Mouse (Mus musculus): Measurements from ENCODE around the gene Lyl1.
"Not testable (repeated sequence)": the region's sequence is repeated elsewhere in the genome, so short reads cannot be mapped to it uniquely, and the experiment has no call there.

Gene Lyl1

DNA sequence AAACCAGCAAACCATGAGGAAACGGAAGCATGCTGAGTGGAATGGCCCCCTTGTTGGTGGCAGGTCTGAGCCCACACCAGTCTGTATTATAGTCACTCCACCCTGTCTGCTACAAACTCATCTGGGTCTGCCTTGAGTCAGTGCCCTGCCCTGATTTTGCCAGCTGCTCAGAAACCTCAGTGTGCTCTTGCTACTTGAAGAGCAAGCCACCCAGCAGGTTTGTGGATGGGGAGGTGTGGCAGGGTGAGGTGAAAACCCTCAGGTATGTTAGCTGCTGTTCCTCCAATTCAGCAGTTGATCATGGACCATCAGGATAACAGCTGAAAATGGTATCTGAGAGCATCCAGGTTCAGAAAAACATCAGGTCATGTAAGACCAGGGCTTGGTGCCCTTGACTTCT is 33.2 kb upstream of the Lyl1 start:
- in situ Hi-C loops (cut with MboI, MseI) = loop anchor here (10.0 kb wide), 1 partner anchor 317 kb away; no protein-coding TSS in a partner anchor

DNA sequence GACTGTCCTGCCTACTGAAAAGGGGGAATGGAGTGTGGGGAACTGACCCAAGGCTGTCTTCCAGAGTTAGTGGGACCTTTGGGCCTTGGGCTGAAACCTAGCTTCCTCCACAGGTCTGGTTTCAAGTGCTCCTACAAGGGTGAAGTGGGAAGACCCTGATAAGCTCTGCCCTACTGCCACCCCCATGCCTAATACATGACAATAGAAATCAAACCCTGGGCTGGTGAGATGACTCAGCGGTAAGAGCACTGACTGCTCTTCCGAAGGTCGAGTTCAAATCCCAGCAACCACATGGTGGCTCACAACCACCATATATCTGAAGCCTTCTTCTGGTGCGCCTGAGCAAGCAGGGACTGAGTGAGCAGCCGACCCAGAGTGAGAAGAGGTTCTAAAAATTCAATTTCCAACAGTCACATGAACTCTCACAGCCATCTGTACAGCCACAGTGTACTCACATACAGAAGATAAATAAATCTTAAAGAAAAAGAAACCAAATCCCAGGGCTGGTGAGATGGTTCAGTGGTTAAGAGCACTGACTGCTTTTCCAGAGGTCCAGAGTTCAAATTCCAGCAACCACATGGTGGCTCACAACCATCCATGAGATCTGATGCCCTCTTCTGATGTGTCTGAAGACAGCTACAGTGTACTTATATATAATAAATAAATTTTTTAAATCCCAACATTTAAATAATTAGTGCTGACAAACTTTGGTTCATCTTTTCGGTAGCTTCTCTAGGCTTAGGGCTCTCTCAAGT is 32.3 kb upstream of the Lyl1 start:
- in situ Hi-C loops (cut with MboI, MseI) = loop anchor here (10.0 kb wide), 1 partner anchor 316 kb away; no protein-coding TSS in a partner anchor

DNA sequence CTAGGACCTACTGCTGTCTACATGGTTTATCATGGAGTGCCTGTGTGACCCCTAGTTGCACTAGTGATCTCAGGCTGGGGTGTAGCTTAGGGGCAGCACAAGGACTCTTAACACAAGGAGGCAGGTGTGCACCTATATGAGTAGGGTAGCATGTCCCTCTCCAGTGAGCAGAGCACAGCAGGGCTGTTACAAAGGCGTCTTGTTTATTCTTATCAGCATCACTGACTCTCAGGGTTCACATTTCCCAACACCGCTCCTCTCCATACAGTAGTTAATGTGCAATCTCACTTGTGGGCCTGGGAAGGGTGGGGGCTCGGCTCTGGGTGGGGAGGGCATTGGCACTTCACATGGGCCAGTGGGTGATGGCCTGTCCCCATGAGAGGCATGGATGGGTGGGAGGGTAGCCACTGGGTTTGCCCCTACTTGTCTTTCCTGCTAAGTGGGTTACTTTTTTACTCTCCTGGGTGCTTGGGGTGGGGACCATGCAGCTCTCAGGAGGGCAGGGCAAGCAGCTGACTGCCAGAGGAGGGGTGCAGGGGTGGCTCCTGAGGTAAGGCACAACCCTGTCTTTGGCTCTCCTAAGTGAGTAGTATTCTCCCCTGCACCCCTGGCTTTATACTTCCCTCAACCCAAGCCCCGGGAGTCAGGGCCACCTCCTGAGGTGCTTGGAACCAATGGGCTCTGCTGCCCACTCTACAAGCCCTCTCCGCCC is 30.8 kb upstream of the Lyl1 start:
- in situ Hi-C loops (cut with MboI, MseI) = not testable (repeated sequence)

DNA sequence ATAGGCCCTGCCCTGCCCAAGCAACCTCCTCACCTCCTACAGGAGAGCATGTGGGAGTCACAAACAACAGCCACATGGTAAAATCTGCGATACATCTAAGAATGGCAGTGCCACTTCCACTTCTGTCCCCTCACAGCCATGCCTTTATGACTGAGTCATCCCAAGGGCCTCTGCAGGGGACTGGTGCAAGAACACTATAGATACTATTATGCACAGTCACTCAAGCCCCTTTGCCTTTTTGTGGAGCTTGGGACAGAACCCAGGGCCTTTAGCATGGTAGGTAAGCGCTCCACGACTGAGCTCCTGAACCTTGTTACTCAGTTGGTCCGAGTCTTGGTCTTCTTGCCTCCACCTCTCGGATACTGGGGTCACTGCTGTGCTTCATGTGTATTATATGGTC is 24.0 kb upstream of the Lyl1 start:
- in situ Hi-C loops (cut with MboI, MseI) = no loop called here

DNA sequence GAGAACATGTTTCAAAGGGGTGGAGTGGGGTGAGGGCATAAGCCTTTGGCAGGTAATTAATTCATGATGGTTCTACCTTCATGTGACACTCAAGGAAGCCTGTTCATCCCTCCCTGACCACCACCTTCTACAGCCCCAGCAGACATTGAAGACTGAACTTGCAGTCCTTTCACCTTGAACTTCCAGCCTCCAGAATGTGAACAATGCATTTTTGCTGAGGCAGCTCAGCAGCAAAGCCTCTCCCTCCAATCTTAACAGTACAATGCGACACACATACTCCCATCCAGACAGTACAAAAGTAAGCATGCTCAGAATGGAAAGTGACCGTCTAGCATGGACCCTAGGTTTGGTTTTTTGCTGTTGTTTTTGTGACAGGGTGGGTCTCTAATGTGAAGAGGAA is 19.8 kb upstream of the Lyl1 start:
- in situ Hi-C loops (cut with MboI, MseI) = no loop called here

DNA sequence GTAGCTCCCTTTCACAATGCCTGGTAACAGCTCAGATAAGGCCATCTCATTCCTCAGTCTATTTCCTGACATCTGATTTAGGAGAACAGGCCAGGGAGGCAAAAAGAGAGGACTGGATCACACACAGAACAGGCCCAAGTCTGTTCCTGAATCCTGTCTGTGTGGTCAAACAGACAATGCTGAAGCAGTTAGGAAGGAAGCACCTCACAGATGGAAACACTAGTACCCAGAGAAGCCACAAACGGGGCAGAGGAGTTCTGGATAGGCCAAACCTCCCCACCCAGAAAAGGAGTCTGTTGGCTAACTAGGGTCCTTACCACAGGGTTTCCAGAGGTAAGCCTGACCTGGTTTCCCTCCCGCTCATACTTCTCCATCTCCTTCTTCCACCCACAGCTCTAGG is 19.0 kb upstream of the Lyl1 start:
- in situ Hi-C loops (cut with MboI, MseI) = no loop called here

DNA sequence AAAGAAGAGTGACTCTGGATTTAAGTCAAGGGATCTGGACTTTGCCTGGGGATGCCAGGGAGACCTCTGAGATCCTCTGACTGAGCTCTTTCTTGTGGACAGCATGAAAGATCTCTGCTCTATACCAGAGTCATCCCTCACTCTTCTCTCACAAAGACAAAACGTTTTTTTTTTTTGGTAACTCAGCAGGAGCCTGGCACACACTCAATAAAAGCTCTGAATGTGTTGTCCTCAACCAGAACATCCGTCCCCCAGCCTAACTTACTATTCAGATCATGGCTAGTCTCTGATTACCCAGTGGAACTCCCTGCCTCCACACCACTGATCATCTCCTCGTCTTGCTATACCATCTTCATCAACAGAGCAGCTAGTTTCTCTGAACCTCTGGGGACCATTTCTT is 16.7 kb upstream of the Lyl1 start:
- in situ Hi-C loops (cut with MboI, MseI) = no loop called here

DNA sequence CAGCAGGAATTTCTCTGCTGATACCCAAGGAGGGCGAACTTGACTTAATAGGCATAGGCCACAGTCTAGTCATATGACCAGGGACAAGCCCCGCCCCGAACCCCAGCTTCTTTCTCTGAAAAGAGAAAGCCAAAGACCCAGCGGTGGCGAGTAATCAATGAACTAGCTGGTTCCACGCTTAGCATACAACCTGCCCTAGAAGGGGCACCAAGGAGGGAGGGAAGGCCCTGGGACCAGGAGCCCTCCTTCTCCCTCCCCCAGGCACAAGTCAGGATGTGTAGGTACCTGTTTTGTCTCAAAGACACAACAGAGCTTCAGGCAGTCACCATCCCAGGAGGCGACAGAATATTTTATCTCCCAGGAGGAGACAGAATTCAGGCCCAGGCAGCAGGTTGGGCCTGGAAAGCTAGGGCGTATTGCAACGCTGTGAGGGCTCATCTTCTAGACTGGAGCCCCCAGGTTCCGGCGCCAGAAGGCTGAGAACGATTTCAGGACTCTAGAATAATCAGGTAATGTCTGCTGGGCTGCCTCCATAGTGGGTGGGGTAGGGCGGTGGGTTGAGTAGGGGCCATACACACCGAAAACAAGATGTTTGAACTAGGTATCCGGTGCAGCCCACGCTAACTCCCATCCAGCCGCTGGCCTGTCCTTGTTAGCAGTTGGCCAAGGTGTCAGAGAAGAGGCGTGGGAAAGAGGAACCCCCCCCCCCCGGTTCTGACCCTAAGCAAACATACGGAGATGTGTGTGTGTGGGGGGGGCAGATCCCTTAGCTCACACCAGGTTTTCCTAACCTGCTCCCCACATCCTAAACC is 14.9 kb upstream of the Lyl1 start, which contains the start of gene Trmt1:
Gene Trmt1 (plus strand): TSS at position 117 of the 812 bp plus-strand sequence.
- in situ Hi-C loops (cut with MboI, MseI) = no loop called here

DNA sequence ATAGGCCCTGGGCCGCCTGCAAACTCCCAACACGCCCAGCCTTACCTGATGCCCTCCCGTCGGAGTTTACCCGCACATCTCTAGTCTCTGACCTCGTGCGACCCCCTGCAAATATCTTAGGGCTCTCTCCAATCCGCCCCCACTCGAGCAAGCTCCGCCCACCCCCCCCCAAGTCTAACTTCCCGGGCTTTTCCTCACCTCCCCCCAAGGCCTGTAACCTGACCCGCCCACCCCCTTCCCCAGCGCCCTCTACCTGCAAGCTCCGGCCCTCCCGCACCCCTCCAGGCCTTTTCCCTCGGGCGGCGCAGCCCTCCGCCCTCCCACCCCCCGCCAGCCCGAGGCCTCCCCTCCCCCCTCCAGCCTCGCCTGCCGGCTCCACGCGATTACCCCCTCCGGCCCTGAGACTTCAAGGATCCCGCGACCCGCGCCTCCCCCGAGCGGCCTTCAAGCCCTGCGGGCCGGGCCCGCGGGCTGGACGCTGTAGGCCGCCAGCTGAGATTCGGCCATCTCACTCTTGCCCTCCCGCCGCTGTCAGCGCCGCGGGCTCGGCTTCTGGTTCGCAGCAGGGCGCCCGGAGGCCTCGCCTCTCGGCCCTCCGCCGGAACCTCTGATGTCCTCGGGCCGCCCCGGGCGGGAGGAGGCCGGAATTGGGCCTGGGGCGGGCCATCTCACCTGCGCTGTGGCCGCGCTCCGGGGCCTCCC is 14.1 kb upstream of the Lyl1 start:
- in situ Hi-C loops (cut with MboI, MseI) = no loop called here

DNA sequence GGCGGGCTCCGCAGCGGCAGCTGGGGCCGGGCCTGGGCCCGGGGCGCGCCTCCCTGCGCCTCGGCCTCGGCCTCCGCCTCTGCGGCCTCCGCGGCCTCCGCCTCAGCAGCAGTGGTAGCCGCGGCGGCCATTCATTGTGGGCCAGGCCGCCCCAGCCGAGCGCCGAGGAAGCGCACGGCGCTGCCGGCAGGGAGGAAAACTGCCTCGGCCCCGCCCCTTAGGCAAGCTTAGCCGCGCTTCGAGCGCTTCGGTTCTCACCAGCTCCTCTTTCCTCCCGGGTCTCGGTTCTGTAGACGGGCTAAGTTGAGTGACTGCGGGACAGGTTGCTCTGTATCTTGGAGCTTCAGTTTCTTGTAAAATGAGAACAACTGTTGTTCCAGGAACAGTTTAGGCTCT is 13.6 kb upstream of the Lyl1 start, which contains the start of gene Nacc1:
Gene Nacc1 (minus strand): TSS at position 158 of the 396 bp plus-strand sequence.
- in situ Hi-C loops (cut with MboI, MseI) = no loop called here

DNA sequence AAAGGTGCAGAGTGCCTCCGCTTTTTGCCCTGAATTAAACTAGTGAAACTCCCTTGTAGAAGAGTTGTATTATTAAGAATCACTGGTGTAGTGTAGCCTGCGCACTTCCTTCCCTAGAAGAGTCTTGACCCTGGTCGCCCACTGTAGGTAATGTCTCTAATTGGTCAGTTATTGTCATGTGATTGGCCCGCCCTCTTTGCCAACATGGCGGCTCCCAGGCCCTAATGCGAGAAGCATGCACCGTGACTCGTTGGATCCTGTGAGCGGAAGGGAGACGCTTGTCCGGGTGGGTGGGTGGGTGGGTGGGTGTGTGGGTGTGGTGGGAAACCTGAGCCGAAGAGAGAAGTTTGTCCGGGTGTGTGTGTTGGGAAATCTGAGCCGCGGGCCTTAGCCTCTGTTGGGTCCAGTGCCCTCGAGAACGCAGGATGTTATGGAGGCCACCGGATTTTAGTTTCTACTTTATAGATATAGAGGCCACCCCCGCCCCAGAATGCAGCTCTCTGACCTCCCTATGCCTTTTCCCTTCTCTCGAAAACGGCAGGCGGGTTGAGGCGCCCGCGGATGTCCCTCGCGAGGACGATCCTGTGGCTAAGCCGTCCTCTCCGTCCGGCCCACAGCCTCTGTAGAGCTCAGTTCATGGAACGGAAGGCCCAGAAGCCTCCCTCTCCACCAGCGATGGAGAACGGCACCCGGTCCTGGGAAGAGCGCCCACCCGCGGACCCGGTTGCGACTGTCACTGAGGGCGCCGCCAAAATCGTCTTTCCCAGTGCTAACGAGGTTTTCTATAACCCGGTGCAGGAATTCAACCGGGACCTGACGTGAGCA is 12.0 kb upstream of the Lyl1 start:
- in situ Hi-C loops (cut with MboI, MseI) = no loop called here

DNA sequence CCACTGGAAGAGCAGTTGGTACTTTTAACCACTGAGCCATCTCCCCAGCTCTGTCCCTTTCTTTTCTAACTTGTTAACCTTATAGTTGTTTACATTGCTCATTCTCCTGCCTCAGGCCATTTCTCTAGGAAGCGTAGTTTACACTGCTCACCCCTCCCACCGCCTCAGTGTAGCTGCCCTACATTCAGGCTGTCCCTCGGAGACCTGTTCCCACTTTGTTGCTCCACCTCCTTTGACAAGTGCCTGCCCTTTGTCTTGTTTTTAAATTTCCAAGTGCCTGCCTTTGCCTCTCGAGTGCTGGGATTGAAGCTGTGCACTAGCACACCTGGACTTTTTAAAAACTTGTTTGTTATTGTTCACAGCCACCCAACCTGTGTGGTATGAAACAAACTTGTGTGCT is 7.9 kb upstream of the Lyl1 start:
- in situ Hi-C loops (cut with MboI, MseI) = no loop called here

DNA sequence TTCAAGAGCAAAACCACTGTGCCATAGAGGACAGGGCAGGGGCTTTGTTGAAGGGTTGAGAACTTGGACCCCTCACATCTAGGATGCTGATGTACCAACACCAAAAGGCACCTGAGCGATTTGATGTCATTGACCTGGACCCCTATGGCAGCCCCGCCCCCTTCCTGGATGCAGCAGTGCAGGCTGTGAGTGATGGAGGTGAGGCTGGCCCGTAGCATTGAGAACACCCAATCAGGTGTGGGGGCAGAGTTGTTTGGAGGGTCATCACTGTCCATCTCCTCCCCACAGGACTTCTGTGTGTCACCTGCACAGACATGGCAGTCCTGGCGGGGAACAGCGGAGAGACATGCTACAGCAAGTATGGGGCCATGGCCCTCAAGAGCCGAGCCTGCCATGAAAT is 6.1 kb upstream of the Lyl1 start:
- in situ Hi-C loops (cut with MboI, MseI) = no loop called here

DNA sequence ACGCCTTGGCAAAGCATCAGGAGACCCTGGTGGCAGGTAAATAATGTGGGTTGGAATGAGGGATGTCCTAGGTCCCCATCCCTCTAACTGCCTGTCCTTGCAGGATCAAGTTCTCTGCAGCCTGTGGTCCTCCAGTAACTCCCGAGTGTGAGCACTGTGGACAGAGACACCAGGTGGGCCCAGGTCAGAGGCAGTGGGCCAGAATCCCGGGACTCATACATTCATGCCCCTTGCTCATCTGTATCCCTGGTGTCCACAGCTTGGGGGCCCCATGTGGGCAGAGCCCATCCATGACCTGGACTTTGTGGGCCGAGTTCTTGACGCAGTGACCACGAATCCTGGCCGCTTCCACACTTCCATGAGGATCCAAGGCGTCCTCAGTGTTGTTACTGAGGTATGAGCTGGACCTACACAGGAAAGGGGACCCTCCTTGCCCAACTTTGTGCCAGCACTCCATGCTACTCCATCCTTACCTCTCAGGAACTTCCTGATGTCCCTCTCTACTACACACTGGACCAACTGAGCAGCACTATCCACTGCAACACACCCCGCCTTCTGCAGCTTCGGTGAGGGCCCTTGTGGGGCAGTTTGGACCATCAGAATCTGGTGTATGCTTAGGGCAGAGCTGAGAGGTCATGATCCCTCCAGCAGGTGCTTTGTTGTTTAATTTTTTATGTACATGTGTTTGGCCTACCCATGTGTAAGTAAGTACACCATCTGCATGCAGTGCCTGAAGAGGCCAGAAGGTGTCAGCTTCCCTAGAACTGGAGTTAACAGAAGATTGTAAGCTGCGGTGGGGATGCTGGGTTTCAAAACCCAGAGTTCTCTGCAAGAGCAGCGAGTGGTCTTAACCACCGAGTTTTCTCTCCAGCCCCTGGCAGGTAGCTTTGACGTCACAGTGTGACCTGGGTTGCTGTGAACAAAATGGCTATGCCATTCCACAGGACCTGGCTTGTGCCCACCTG is 3.8 kb upstream of the Lyl1 start:
- in situ Hi-C loops (cut with MboI, MseI) = no loop called here

DNA sequence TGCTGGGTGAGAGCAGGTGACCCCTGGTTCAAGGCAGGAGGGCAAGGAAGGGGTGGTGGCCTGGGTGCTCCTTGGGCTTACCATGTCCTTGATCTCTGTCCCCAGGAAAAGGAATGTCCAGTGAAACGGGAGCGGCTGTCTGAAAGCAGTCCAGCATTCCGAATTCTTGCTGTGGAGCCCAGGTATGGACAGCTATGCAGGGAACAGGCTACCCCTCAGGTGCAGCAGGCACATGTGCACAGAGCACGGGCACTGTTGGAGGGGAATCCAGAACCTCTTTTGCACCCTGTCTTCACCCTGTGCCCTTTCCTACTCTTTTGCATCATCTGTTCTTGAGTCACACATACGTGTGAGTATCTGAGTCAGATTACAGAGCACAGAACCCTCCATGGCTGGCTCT is 3.0 kb upstream of the Lyl1 start:
- in situ Hi-C loops (cut with MboI, MseI) = no loop called here

DNA sequence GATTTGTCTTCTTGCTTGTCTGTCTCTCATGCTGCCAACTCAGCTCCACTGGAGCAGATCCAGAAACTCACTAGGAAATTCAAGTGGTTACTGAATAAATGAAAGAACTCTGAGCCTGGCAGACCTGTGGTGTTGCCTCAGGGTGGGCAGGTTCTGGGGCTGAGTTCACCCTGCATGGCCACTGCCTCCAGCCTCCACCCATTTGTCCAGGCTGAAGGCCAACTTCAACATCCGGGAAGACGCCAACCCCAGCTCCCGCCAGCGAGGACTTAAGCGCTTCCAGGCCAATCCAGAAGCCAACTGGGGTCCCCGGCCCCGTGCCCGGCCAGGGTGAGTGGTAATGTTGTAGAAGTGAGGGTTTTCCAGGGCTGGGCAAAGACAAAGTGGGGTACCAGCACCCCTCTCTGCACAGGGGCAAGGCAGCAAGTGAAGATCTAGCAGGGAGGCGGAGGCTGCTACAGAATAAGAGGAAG is 2.3 kb upstream of the Lyl1 start:
- in situ Hi-C loops (cut with MboI, MseI) = no loop called here

DNA sequence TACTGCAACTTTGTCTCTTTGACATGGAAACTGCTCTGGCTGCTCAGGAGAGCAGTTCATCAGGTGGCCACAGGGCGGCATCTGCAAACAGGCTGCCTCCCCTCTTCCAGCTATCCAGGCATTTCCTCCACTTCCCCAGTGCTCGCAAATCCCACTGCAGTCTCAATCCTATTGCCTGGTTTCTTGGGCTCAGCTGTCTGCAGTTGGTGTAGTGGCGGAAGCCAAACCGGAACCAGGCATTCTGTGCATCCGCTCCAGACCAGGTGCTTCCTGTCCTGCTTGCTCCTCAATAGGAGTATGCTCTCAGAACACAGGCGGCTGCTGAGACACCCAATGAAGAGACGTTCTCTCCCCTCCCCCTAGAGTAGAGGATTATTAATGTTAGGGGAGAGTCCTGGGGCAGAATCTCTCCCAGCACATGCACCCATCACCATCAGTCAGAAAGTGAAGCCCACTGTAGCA is 1.4 kb upstream of the Lyl1 start:
- in situ Hi-C loops (cut with MboI, MseI) = no loop called here

DNA sequence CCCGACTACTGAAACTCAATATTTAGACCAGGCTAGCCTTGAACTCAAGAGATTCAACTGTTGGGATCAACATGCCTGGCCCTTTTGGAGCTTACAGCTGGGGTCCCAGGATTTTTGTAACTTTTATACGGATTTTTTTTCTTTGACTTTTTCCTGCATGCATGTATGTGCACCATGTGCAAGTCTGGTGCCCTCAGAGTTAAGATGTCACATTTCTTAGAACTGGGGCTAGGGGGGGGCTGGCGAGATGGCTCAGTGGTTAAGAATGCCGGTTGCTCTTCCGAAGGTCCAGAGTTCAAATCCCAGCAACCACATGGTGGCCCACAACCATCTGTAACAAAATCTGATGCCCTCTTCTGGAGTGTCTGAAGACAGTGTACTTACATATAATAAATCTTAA is 731 bp upstream of the Lyl1 start:
- in situ Hi-C loops (cut with MboI, MseI) = no loop called here

DNA sequence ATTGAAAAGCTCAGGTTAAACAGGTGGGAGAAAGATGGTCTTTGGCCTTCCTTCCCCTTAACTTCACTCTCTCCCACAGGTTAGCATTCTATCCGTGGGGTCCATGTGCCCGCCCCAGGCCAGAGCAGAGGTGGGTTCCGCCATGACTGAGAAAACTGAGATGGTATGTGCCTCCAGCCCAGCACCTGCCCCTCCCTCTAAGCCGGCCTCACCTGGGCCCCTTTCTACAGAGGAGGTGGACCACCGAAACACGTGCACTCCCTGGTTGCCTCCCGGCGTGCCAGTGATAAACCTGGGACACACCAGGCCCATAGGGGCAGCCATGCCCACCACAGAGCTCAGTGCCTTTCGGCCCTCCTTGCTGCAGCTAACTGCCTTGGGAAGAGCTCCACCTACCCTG is 1.3 kb downstream of the Lyl1 start:
- in situ Hi-C loops (cut with MboI, MseI) = no loop called here
